Mouse (Mus musculus) midbrain, embryonic 16.5 days (tissue): ENCODE measurements around the gene F830045P16Rik. TPM values are rescaled to one million over a fixed set of nuclear protein-coding genes. Genes with fewer than 3 reads are reported as not detected.

ENCODE experiments used
- ATAC-seq: fragments of 200-750 bp; cut with Nextera tagmentation; 2 replicates; pipeline ENCODE4 v1.8.0; 2017; ENCODE audit warnings: moderate TSS enrichment
- H3K27ac ChIP-seq: fragments of 300-500 bp; sonication (generic); 2 replicates; pipeline ENCODE4 v1.5.1; 2014; ENCODE audit warnings: mild to moderate bottlenecking, low read length, mixed read lengths
- H3K27me3 ChIP-seq: fragments of 300-500 bp; sonication (generic); 2 replicates; pipeline ENCODE4 v1.6.1; 2014; ENCODE audit warnings: low read depth, low read length, mixed read lengths; ENCODE audit not compliant: control insufficient read depth, insufficient read depth
- H3K36me3 ChIP-seq: fragments of 300-500 bp; sonication (generic); 2 replicates; pipeline ENCODE4 v1.6.1; 2014; ENCODE audit warnings: mild to moderate bottlenecking, low read length, moderate library complexity, mixed read lengths; ENCODE audit not compliant: control insufficient read depth, insufficient read depth
- H3K4me1 ChIP-seq: fragments of 300-500 bp; sonication (generic); 2 replicates; pipeline ENCODE4 v1.6.1; 2014; ENCODE audit warnings: mild to moderate bottlenecking, low read length, mixed read lengths; ENCODE audit not compliant: control insufficient read depth, insufficient read depth
- H3K4me2 ChIP-seq: fragments of 300-500 bp; sonication (generic); 2 replicates; pipeline ENCODE4 v1.6.1; 2014; ENCODE audit warnings: mild to moderate bottlenecking, low read length, mixed read lengths
- H3K4me3 ChIP-seq: fragments of 300-500 bp; sonication (generic); 2 replicates; pipeline ENCODE4 v1.5.1; 2014; ENCODE audit warnings: low read depth, mild to moderate bottlenecking, low read length, moderate library complexity, mixed read lengths
- H3K9ac ChIP-seq: fragments of 300-500 bp; sonication (generic); 2 replicates; pipeline ENCODE4 v1.6.1; 2014; ENCODE audit warnings: low read depth, low read length, mixed read lengths
- H3K9me3 ChIP-seq: fragments of 300-500 bp; sonication (generic); replicated peaks from 2 replicates; pipeline ENCODE4 v1.6.1; 2014; ENCODE audit warnings: mild to moderate bottlenecking, low read length, mixed read lengths; ENCODE audit not compliant: control insufficient read depth, poor library complexity, severe bottlenecking
- WGBS: fragments of 180-500 bp; shearing (Covaris S2); extraction: QIAGEN DNeasy Blood & Tissue Kit; methylation state at CpG from one replicate; pipeline ENCODE4 v1.1.7; 2014; 5-methylcytosine and 5-hydroxymethylcytosine counted together
- polyA plus RNA-seq: library from polyadenylated mRNA; unstranded; fragments of >200 nt; fragmentation: Nextera tagmentation; extraction: Ambion mirVana; gene quantifications from 2 replicates; pipeline ENCODE4 v1.2.1, GENCODE M21; 2015

Gene F830045P16Rik
- polyA plus RNA-seq, 1 experiment from 2014 or later: not detected

DNA sequence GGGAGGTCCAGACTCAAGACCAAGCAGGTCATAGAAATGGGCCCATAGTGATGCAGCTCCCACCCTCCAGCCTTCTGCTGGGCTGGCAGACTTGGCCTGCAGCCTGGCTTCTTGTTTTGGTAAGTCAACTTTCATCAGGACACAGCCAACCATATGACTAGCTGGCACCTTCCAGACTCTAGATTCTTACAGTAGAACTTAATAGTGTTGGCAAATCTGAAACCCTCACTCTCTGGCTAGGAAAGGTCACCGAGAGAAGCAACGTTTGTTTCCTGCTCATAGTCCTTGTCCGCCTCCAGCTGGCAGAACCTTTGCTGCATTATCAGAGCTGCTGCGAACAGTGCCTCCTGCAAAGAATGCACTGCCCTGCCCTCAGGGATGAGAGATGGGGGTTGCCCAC, 1.5 kb upstream of the F830045P16Rik start:
- Histone ChIP-seq H3K36me3 (no peaks in the 10 kb centered on the region), H3K9me3 (no peaks in the 10 kb centered on the region), H3K27me3 (no peaks in the 10 kb centered on the region), H3K4me3 (no peak overlapping the region), H3K4me1 (peaks cover 8% of the 10 kb centered on the region; the same call in 1 of the 2 replicates), H3K9ac (no peak overlapping the region), H3K27ac (no peak overlapping the region), H3K4me2 (no peak overlapping the region)
- 83% methylated on average over 4 of the region's 4 CpGs for WGBS
- no peak for ATAC-seq

DNA sequence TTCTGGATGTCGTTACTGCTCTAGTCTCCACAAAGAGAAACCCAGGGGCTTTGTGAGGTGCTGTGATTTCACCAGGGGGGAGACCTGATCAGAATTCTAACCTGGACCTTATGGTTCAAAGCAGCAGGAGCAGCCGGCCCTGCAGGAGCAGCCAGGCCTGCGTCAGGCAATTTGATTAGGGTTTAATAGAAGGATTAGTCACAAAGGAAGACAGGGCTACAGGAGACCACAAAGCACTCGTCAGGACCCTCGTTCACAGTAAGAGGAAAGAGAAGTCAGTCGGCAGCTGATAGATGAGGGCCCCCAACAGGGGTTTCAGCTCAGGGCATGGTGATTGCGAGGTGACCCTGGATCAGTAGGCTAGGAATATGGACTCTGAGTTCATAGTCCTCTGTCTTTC, 958 bp upstream of the F830045P16Rik start:
- Histone ChIP-seq H3K4me2 (no peak overlapping the region), H3K27me3 (no peaks in the 10 kb centered on the region), H3K9me3 (no peaks in the 10 kb centered on the region), H3K4me1 (peaks cover 8% of the 10 kb centered on the region; the same call in 1 of the 2 replicates), H3K27ac (no peak overlapping the region), H3K4me3 (no peak overlapping the region), H3K9ac (no peak overlapping the region), H3K36me3 (no peaks in the 10 kb centered on the region)
- peak; percentile 26; the same call in 1 of the 2 replicates for ATAC-seq
- 9% methylated on average over 7 of the region's 7 CpGs for WGBS

DNA sequence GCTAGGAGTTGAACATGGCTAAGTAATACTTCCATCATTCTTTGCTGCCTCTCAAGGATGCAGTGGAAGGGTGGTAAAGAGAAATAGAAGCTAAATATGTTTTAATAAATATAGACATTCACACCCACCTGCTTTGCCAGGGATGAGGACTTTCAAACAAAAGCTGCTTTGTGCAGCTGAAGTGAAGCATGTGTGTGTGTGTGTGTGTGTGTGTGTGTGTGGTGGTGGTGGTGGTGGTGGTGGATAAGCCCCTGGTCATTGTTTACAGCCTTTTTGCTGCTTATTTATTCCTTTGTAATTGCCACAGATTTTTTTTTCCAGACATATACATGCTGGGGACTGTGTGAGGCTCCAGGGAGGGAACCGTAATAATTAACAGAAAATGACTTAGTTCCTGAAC, 524 bp upstream of the F830045P16Rik start:
- no peak for ATAC-seq
- H3K27me3 ChIP-seq: no peaks in the 10 kb centered on the region
- no peak overlapping the region for H3K4me2 ChIP-seq
- H3K4me3 ChIP-seq: no peak overlapping the region
- no peaks in the 10 kb centered on the region for H3K9me3 ChIP-seq
- no peaks in the 10 kb centered on the region for H3K36me3 ChIP-seq
- H3K27ac ChIP-seq: no peak overlapping the region; the same call in 1 of the 2 replicates
- no peak overlapping the region for H3K9ac ChIP-seq
- H3K4me1 ChIP-seq: peaks cover 8% of the 10 kb centered on the region; the same call in 1 of the 2 replicates
- 22% methylated on average over 1 of the region's 1 CpGs for WGBS

DNA sequence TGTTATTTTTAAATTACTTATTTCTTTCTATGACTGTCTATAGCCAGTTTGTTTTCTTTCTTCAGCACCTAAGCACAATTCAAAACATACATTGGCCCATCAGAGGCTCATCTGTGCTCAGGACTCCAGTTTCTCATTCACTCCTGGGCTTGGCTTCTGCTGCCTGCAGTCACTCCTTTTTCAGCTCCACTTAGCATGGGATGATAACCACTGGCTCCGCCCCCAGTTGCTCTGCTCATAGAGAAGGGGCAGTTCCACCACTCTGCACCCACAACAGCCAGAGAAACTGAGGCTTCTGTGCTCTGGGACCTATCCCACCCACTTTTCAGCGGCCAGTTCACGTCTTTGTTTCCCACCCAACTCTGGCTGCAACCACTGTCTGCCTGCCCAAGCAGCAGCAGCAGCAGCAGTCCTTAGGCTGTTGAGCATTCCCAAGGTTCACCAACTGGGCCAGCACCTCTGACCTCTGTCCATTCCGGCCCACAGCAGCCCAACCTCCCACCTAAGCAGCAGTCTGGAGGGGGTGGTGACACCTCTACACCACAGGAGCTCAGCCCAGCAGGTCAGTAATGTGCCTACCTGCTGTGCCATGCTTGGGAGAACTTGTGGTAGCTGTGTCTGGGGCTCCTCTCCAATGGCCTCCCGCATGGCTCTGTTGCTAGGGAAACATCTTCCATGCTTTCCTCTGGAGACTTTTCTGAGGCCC, 1.4 kb downstream of the F830045P16Rik start:
- Histone ChIP-seq H3K9ac (no peak overlapping the region), H3K27ac (no peak overlapping the region), H3K4me3 (no peak overlapping the region), H3K4me2 (no peak overlapping the region), H3K36me3 (no peaks in the 10 kb centered on the region), H3K9me3 (no peaks in the 10 kb centered on the region), H3K27me3 (no peaks in the 10 kb centered on the region), H3K4me1 (peaks cover 6% of the 10 kb centered on the region; the same call in 1 of the 2 replicates)
- 52% methylated on average over 5 of the region's 5 CpGs for WGBS
- no peak for ATAC-seq

DNA sequence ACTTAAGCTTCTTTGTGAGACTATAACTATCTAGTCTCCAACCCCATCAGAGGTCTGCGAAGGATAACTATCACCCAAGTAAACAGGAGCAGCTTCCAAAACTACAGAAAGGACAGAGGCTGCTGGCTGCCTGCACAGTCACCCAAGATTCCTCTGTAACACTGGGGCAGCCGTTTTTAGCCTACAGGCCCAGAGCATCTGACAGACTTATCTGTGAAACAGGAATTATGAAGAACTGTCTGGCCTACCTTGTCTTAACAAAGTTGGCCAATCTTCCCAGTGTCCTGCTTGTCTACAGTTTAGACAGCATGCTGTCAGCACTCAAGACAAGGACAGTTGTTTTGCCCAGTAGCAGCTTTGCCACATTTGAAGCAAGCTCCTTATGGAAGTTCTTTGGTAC, 4.5 kb downstream of the F830045P16Rik start:
- ATAC-seq: no peak
- H3K4me3 ChIP-seq: no peak overlapping the region
- H3K9me3 ChIP-seq: no peaks in the 10 kb centered on the region
- no peaks in the 10 kb centered on the region for H3K27me3 ChIP-seq
- no peak overlapping the region for H3K4me2 ChIP-seq
- H3K27ac ChIP-seq: no peak overlapping the region
- WGBS: 82% methylated on average over 2 of the region's 2 CpGs
- no peak overlapping the region for H3K9ac ChIP-seq
- H3K4me1 ChIP-seq: no peaks in the 10 kb centered on the region
- H3K36me3 ChIP-seq: no peaks in the 10 kb centered on the region

DNA sequence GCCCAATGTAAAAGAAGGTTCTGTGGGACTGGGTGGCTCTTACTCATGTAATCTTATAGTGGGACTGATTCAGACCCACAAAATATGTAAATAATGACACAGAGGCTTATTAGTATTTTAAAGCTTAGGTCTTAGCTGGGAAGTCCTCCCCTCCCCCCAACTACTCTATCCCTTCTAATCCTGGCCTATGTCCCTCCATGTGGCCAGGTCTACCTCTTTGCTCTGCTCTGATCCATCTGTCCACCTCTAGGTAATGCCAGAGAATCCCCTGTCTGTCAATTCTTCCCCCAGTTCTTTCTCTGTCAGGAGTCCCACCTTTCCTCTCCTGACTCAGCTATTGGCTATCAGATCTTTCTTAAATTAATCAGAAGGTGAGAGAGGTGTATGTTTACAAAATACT, 5.3 kb downstream of the F830045P16Rik start:
- no peaks in the 10 kb centered on the region for H3K27me3 ChIP-seq
- H3K4me1 ChIP-seq: no peaks in the 10 kb centered on the region
- no peak overlapping the region for H3K9ac ChIP-seq
- no peak overlapping the region for H3K4me2 ChIP-seq
- no peaks in the 10 kb centered on the region for H3K9me3 ChIP-seq
- no peak for ATAC-seq
- no peak overlapping the region for H3K27ac ChIP-seq
- no peaks in the 10 kb centered on the region for H3K36me3 ChIP-seq
- no peak overlapping the region for H3K4me3 ChIP-seq

DNA sequence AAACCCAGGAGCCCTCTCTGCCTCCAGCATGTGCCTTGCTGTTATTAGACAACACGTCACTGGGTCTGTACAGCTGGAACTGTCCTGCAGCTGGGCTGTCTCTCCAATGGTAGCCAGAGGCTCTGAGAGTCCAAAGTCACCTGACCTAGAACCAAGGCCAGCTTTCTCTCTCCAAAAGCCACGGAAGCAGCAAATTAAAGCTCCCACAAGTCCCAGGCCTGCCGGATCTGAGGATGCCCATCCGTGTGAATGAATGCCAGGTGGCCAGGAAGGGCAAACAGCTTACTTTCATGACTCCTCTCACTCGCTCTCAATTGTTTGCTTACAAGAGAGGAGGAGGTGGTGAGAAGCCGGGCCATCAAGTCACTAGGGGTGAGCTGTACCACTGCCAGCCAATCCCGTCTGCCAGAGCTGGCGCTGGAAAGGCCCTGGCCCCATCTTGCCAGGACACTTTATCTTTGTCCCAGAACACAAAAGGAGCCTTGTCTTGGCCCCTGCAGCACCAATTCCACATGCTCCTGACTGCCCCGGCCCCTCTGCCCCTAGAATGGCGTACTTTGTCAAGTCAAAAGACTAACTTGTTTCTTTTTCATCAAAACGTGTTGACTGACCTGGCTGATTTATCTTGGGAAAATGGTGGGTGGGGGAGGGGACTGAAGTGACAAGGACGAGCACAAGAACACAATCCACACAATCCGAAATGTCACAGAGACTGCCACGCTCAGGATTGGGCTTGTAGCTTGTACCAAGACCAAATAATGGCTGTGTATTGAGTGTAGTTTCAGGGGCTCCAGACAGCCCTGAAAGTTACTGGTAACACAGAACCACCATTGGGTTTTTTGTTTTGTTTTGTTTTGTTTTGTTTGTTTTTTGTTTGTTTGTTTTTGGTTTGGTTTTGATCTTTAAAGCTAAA, 6.8 kb downstream of the F830045P16Rik start:
- no peaks in the 10 kb centered on the region for H3K36me3 ChIP-seq
- no peaks in the 10 kb centered on the region for H3K9me3 ChIP-seq
- no peaks in the 10 kb centered on the region for H3K27me3 ChIP-seq
- no peak overlapping the region for H3K4me2 ChIP-seq
- 29% methylated on average over 14 of the region's 14 CpGs for WGBS
- no peaks in the 10 kb centered on the region for H3K4me1 ChIP-seq
- no peak overlapping the region for H3K4me3 ChIP-seq
- no peak overlapping the region for H3K27ac ChIP-seq
- peak; percentile 60; the same call in 1 of the 2 replicates for ATAC-seq
- 0 out of 2 replicates have a peak overlapping the region, but pooled peaks have one; percentile 7 for H3K9ac ChIP-seq

DNA sequence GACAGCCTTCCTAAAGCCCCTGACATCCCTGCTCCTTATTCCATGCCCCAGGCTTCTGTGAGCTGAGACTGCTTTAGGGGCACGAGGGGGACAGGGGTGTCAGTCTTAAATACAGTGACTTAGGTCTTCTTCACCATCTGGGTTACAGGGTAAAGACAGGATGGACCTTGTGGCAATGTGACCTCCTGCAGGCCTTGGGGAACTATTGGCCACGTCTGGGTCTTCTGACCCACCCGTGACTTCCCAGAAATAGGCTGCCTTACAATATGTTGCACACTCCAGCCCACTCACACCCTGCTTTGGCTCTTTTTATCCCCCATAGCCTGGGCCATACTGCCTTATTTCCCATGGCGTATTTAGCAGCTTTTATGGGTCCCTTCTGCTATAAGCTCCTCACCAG, 8.5 kb downstream of the F830045P16Rik start:
- Histone ChIP-seq H3K27me3 (no peaks in the 10 kb centered on the region), H3K27ac (no peak overlapping the region), H3K36me3 (no peaks in the 10 kb centered on the region), H3K9ac (no peak overlapping the region), H3K9me3 (no peaks in the 10 kb centered on the region), H3K4me2 (no peak overlapping the region), H3K4me3 (no peak overlapping the region), H3K4me1 (no peaks in the 10 kb centered on the region)
- no peak for ATAC-seq
- 84% methylated on average over 4 of the region's 4 CpGs for WGBS

DNA sequence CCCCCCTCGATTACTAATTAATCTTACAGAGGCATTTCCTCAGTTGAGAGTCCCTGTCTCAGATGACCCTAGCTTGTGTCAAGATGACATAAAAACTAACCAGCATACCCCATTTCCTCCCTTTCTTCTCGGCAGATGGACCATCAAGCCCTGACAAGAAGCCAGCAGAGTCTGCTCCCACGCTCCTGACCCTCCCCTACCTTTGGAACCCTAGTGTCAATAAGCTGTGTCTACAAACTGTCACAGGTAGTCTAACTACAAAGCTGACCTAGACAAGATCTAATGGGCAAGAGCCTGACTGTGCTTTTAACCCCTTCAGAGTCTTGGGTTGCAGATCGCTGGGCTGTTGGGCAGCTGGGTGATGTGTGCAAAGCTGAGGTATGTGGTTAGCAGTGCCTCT, 10.1 kb downstream of the F830045P16Rik start:
- no peak overlapping the region for H3K4me2 ChIP-seq
- H3K27me3 ChIP-seq: no peaks in the 10 kb centered on the region
- 85% methylated on average over 4 of the region's 4 CpGs for WGBS
- no peaks in the 10 kb centered on the region for H3K4me1 ChIP-seq
- no peak for ATAC-seq
- H3K27ac ChIP-seq: no peak overlapping the region
- H3K9ac ChIP-seq: no peak overlapping the region
- H3K36me3 ChIP-seq: no peaks in the 10 kb centered on the region
- H3K9me3 ChIP-seq: no peaks in the 10 kb centered on the region
- H3K4me3 ChIP-seq: no peak overlapping the region
